Mouse (Mus musculus): ENCODE measurements around the gene Mgll.

- peak; percentile 34; the same call in 1 of the 2 replicates for TF ChIP-seq CTCF (IDR thresholded peaks at IDR 0.05; ENCODE audit: low read depth, low read length)
- no peak for TF ChIP-seq POLR2A (IDR thresholded peaks at IDR 0.05; ENCODE audit: extremely low read depth, insufficient read depth, low read length)
Measured at GRCm38 (mm10) chr6:88725590-88725989, 1.4 kb downstream of the Mgll start.
